Mouse (Mus musculus) bone marrow macrophage, adult 2 months (primary cell): ENCODE measurements around the gene Crim1. TPM values are rescaled to one million over a fixed set of nuclear protein-coding genes. Genes with fewer than 3 reads are reported as not detected.

Source experiments
- H3K27ac ChIP-seq: 2 replicates; pipeline ENCODE4 v1.5.1; 2012; ENCODE audit warnings: low read depth, low read length; ENCODE audit not compliant: insufficient read depth
- H3K4me1 ChIP-seq: 2 replicates; pipeline ENCODE4 v1.6.1; 2012; ENCODE audit warnings: low read length; ENCODE audit not compliant: control insufficient read depth, insufficient read depth
- H3K4me3 ChIP-seq: 2 replicates; pipeline ENCODE4 v1.5.1; 2012; ENCODE audit warnings: mild to moderate bottlenecking, low read length, moderate library complexity; ENCODE audit not compliant: insufficient read depth
- CTCF ChIP-seq: IDR thresholded peaks from 2 replicates; pipeline ENCODE4 v1.5.1; 2012; ENCODE audit warnings: low read depth, mild to moderate bottlenecking, low read length, moderate library complexity
- POLR2A ChIP-seq: IDR thresholded peaks from 2 replicates; pipeline ENCODE4 v1.6.1; 2012; ENCODE audit warnings: mild to moderate bottlenecking, low read depth, low read length, borderline replicate concordance
- polyA plus RNA-seq: library from polyadenylated mRNA; stranded (reverse); fragments of >200 nt; gene quantifications from 2 replicates; pipeline ENCODE4 v1.2.4, GENCODE M21; 2012; ENCODE audit not compliant: missing spikeins, insufficient read depth, insufficient read length

Gene Crim1
- polyA plus RNA-seq, 1 experiment, result 2.4 TPM

- no peak overlapping the region for H3K27ac ChIP-seq
- H3K4me1 ChIP-seq, result peaks cover 10% of the 10 kb centered on the region
- TF ChIP-seq POLR2A, result no peak
- H3K4me3 ChIP-seq, result no peak overlapping the region
Observed at GRCm38 (mm10) chr17:78357753-78358152, 157.7 kb downstream of the Crim1 start.

DNA sequence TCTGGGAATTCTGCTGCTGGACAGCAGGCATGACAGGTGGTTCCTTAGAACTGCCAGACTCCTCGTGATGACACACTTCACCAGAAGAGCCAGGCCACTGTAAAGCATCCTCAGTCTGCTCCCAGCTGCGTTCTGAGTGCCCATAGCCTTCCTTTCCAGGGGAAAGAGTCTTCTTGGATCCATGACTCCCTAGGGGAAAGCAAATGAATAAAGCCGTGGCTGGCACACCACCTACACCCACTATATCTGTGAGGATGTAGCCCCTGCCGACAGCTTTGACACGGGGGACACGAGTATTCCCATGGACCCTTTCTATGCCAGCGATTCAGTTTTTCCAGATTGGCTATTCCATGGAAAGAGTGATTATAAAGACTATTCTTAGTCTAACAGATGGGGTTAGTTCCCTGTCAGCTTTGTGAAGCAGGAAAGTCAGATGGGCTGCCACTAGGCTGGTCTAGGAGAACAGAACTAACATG, 158.2 kb downstream of the Crim1 start:
- TF ChIP-seq POLR2A (no peak), CTCF (no peak)
- peaks cover 12% of the 10 kb centered on the region for H3K4me1 ChIP-seq
- no peak overlapping the region for H3K27ac ChIP-seq
- no peak overlapping the region for H3K4me3 ChIP-seq

DNA sequence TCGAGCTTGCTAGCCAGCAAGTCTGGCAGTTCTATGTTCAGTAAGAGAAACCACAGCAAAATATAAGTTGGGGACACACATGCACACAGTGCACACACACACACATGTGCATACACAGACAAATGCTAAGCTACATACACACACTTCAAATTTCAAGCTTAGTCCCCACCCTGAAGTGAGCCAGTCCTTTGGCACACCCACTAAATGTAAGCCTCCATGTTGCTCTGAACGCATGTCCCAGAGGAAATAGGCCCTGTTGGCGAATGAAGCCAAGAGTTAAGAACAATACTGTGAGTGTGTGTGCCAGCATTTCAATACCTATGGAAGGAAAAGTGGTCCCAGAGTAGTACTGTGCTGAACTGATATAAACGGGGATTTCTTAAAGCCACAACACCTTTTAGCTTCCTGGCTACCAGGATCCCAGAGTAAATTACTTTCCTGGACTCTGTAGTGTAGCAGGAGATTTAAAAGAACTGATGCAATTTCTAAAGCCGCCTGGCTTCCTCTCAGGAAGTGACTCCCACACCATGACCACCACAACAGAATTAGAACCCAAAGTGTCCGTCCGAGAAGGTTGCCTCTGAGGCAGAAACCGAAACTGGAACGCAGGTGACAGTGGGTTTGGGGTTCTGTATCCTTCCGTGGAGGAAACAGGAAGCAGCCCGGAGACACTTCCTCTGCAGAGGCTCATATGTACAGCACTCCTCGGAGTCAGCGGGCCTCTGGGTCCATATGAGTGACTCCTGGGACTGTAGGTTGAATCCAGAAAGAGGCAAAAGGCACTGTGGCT, 162.1 kb downstream of the Crim1 start:
- no peak for TF ChIP-seq POLR2A
- TF ChIP-seq CTCF, result no peak
- Histone ChIP-seq H3K4me3 (peak overlapping the region; percentile 34), H3K4me1 (peaks cover 22% of the 10 kb centered on the region), H3K27ac (peak overlapping the region; percentile 40)

GRCm38 (mm10) chr17:78364555-78365302, 164.7 kb downstream of the Crim1 start:
- H3K27ac ChIP-seq, result no peak overlapping the region
- H3K4me3 ChIP-seq, result no peak overlapping the region
- TF ChIP-seq CTCF (no peak), POLR2A (no peak)
- H3K4me1 ChIP-seq, result peaks cover 22% of the 10 kb centered on the region

- no peak overlapping the region for H3K27ac ChIP-seq
- peaks cover 22% of the 10 kb centered on the region for H3K4me1 ChIP-seq
- TF ChIP-seq POLR2A (no peak), CTCF (no peak)
- H3K4me3 ChIP-seq, result no peak overlapping the region
Observed at GRCm38 (mm10) chr17:78366070-78366469, 166.0 kb downstream of the Crim1 start.

GRCm38 (mm10) chr17:78368481-78368880, 168.4 kb downstream of the Crim1 start:
- H3K27ac ChIP-seq, result no peak overlapping the region
- no peak overlapping the region for H3K4me3 ChIP-seq
- TF ChIP-seq CTCF (no peak), POLR2A (no peak)
- H3K4me1 ChIP-seq, result peaks cover 21% of the 10 kb centered on the region

DNA sequence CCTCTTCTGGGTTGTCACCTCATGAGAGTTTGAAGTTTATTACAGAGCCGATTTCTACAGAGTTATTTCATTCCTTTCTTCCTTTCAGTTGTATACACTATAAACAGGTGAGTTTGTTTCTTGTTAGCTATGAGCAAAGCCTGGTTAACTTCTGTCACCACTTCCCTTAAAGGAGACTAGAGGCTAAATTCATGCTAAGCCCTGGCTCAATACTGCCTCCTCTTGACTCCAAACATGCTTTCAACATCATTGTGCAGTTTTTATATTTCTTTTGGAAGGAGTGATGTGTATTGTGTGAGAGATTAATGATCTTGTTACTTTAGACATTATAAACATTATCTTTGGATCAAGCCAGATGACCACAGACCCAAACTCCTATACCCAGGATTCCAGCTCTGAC, 170.4 kb downstream of the Crim1 start:
- no peak overlapping the region for H3K27ac ChIP-seq
- peaks cover 27% of the 10 kb centered on the region for H3K4me1 ChIP-seq
- H3K4me3 ChIP-seq, result no peak overlapping the region
- no peak for TF ChIP-seq CTCF
- no peak for TF ChIP-seq POLR2A

GRCm38 (mm10) chr17:78373174-78373573, 173.1 kb downstream of the Crim1 start:
- H3K27ac ChIP-seq, result peak overlapping the region; percentile 39
- no peak overlapping the region for H3K4me3 ChIP-seq
- H3K4me1 ChIP-seq, result peaks cover 17% of the 10 kb centered on the region
- TF ChIP-seq CTCF (no peak), POLR2A (no peak)

DNA sequence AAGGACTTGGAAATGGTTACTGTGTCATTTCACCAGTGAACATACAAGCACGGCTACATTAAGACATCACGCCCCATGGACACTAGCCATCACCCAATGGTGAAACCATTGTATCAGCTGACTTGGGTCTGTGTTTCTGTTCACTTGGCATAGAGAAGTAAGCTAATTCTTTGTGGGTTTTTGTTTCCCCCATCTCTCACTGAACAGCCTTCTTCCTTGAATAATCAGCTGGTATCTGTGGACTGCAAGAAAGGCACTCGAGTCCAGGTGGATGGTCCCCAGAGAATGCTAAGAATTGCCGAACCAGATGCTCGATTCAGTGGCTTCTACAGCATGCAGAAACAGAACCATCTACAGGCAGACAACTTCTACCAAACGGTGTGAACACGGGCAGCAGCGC, 173.8 kb downstream of the Crim1 start:
- TF ChIP-seq POLR2A, result no peak
- TF ChIP-seq CTCF, result no peak
- no peak overlapping the region for H3K4me3 ChIP-seq
- peak overlapping the region; percentile 39; the same call in 1 of the 2 replicates for H3K27ac ChIP-seq
- peaks cover 17% of the 10 kb centered on the region for H3K4me1 ChIP-seq

DNA sequence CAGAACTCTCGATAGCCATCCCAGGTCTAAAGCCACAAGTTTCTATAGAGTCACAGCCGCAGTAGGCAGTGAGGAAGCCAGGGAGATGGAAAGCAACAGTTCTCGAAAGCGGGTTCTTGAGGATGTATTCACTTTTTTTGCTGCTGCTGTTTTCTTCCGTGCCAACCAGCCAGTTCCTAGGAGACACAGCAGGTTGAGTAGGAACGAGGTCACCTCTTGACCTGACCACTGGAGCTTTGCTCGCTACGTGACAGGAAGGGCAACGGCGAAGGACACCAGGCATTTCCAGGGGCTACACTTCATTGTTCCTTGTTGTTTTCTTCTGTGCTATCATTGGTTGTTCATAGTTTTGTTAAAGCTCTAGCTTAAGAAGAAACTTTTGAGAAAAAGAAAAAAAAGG, 174.7 kb downstream of the Crim1 start:
- H3K27ac ChIP-seq, result no peak overlapping the region
- H3K4me3 ChIP-seq, result no peak overlapping the region
- peaks cover 17% of the 10 kb centered on the region for H3K4me1 ChIP-seq
- TF ChIP-seq CTCF, result no peak
- TF ChIP-seq POLR2A, result no peak
